Mouse (Mus musculus): ENCODE measurements at regions not wholly inside any gene's neighbourhood (a gene's known extent, or its start where the extent isn't known, plus 50 kb on each side); places are given as distances from the start of the nearest gene placed in this dataset.
A peak's percentile ranks its signal among the peaks of the same experiment; 100 is the strongest.

GRCm38 (mm10) chr11:25167939-25168338, 1042.6 kb downstream of the 5730522E02Rik start:
- no peaks in the 10 kb centered on the region for H3K36me3 ChIP-seq (ENCODE audit: control insufficient read depth, insufficient read depth, low read length)
- no peaks in the 10 kb centered on the region for H3K4me1 ChIP-seq (ENCODE audit: control insufficient read depth, insufficient read depth, low read length)
- no peak overlapping the region for H3K4me2 ChIP-seq (ENCODE audit: low read length)
- no peak overlapping the region for H3K27ac ChIP-seq (ENCODE audit: low read depth, low read length)
- no peak overlapping the region for H3K4me3 ChIP-seq (ENCODE audit: low read depth, low read length)
- no peaks in the 10 kb centered on the region for H3K9me3 ChIP-seq (replicated peaks; ENCODE audit: control insufficient read depth, low read length)
- peak; percentile 34 for DNase-seq (ENCODE audit: low spot score)
- H3K9ac ChIP-seq (ENCODE audit: low read length) = no peak overlapping the region
- ATAC-seq = no peak
- 56% methylated on average over 1 of the region's 1 CpGs for WGBS
- H3K27me3 ChIP-seq (replicated peaks; ENCODE audit: control insufficient read depth, insufficient read depth, low read length) = no peaks in the 10 kb centered on the region

DNA sequence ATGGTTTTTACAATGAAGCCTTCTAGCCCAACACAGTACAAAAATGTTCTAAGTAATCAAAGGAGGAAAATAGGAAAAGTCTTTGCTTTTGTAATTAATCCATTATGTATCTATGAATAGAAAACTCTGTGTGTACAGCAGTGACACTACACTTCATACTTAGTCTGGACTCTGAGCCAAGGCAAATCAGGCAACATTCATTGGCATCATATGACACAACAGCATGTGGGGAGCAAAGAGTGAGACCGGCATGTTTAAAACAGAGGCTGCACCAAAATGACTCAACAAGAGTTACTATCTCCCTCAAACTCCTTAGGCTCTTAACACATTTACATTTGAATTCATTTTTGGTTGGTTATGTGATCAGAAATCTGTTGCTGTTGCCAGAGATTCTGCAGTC, 1039.5 kb downstream of the 5730522E02Rik start:
- no peak overlapping the region for H3K9ac ChIP-seq (ENCODE audit: low read length)
- no peak overlapping the region for H3K4me3 ChIP-seq (ENCODE audit: low read depth, low read length)
- H3K4me1 ChIP-seq (ENCODE audit: control insufficient read depth, insufficient read depth, low read length) = no peaks in the 10 kb centered on the region
- ATAC-seq (no peak), DNase-seq (ENCODE audit: low spot score) (peak; percentile 35)
- WGBS = 62% methylated on average over 1 of the region's 1 CpGs
- no peak overlapping the region for H3K4me2 ChIP-seq (ENCODE audit: low read length)
- no peak overlapping the region for H3K27ac ChIP-seq (ENCODE audit: low read depth, low read length)
- no peaks in the 10 kb centered on the region for H3K36me3 ChIP-seq (ENCODE audit: control insufficient read depth, insufficient read depth, low read length)
- H3K27me3 ChIP-seq (replicated peaks; ENCODE audit: control insufficient read depth, insufficient read depth, low read length) = no peaks in the 10 kb centered on the region
- no peaks in the 10 kb centered on the region for H3K9me3 ChIP-seq (replicated peaks; ENCODE audit: control insufficient read depth, low read length)

All from forebrain, embryonic 14.5 days (tissue).